Mouse (Mus musculus): ENCODE data around the gene Cald1. TPM values are rescaled to one million over a fixed set of nuclear protein-coding genes. Genes with fewer than 3 reads are reported as not detected.

The Cald1 gene
- polyA plus RNA-seq, 1 experiment from 2014 or later: 222 TPM

DNA sequence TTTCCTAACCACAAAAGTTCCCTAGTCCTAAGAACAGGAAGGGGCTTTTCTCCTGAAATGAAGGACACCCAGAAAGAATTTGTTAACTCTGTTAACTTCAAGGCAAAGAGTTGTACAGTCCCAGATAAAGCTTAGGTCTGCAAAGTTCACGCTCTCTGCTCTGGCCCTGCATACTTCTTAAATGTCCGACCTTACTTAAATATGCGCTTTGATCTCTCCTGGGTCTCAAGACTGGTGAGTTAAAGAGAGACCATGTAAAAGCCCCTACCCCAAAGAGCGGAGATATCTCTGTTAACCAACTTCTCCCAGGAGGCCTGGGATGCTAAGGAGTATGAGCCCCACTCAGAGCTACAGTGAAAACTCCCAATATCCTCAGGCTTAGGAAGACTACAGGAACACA, 119.4 kb downstream of the Cald1 start:
- H3K36me3 ChIP-seq: 0 out of 2 replicates have a peak, but pooled peaks cover 8% of the 10 kb centered on the region
- H3K4me3 ChIP-seq (replicated peaks): no peak overlapping the region
- WGBS: 65% methylated on average over 4 of the region's 4 CpGs
- peaks cover 76% of the 10 kb centered on the region for H3K4me1 ChIP-seq (replicated peaks)
- H3K27me3 ChIP-seq: no peaks in the 10 kb centered on the region
- H3K9ac ChIP-seq (replicated peaks): no peak overlapping the region
- H3K27ac ChIP-seq: no peak overlapping the region
- H3K9me3 ChIP-seq: no peaks in the 10 kb centered on the region
- no peak overlapping the region for H3K4me2 ChIP-seq
- no peak for ATAC-seq (ENCODE audit: insufficient number of reproducible peaks, insufficient read depth, low FRiP score, low TSS enrichment, low read depth)

DNA sequence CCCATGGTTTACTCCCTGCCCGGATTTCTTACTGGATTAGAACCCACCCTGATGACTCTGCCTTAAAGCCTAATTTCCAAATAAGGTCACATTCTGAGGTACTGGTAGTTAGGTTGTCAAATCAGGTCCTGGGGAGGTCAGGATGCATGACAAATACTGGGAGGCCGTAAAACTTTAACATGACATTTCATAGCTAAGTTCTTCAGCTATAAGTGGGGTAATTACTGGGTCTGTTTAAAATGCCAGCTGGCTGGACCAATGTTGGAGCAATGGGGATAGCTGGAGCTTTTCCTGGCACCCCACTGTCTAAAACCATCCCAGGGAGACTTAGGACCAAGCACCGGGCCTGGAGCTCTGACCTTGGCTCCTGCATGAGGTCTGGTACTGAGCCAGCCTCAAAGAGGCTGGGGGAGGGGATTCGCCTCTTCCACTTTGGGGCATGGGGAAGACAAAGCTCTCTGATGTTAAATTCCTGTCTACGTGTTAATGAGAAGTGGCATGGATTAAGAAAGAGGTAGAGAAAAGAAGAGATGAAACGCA, 120.9 kb downstream of the Cald1 start:
- ATAC-seq (ENCODE audit: insufficient number of reproducible peaks, insufficient read depth, low FRiP score, low TSS enrichment, low read depth): no peak
- H3K36me3 ChIP-seq: 0 out of 2 replicates have a peak, but pooled peaks cover 9% of the 10 kb centered on the region
- H3K27me3 ChIP-seq: no peaks in the 10 kb centered on the region
- no peak overlapping the region for H3K4me3 ChIP-seq (replicated peaks)
- H3K4me2 ChIP-seq: no peak overlapping the region
- peak overlapping the region; percentile 53; the same call in 1 of the 2 replicates for H3K27ac ChIP-seq
- H3K4me1 ChIP-seq (replicated peaks): peaks cover 65% of the 10 kb centered on the region
- H3K9ac ChIP-seq (replicated peaks): no peak overlapping the region
- H3K9me3 ChIP-seq: peaks cover 2% of the 10 kb centered on the region; the same call in 1 of the 2 replicates
- 56% methylated on average over 6 of the region's 6 CpGs for WGBS

DNA sequence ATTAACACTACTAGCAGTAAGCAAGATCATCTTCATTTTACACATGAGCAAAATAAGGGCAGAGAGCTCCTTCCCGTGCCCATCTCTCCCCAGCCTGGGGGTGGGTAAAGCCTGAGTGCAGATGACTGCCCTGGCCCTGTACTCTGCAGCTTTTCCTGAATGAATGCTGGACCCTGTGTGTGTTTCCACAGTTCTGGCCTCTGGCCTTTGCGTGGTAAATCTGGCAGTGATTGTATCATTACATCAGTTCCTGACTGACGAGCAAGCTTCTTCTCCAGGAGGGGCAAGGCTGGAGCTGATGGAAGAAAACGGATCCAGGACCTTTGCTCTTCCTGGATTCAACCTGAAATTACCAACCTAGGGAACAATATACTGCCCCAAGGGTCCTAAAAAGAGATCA, 122.1 kb downstream of the Cald1 start:
- no peak for ATAC-seq (ENCODE audit: insufficient number of reproducible peaks, insufficient read depth, low FRiP score, low TSS enrichment, low read depth)
- no peak overlapping the region for H3K4me3 ChIP-seq (replicated peaks)
- no peak overlapping the region for H3K27ac ChIP-seq
- no peaks in the 10 kb centered on the region for H3K27me3 ChIP-seq
- peaks cover 7% of the 10 kb centered on the region for H3K9me3 ChIP-seq
- peaks cover 65% of the 10 kb centered on the region for H3K4me1 ChIP-seq (replicated peaks)
- H3K9ac ChIP-seq (replicated peaks): no peak overlapping the region
- H3K4me2 ChIP-seq: no peak overlapping the region
- H3K36me3 ChIP-seq: peaks cover 15% of the 10 kb centered on the region; the same call in 1 of the 2 replicates
- 61% methylated on average over 4 of the region's 4 CpGs for WGBS

DNA sequence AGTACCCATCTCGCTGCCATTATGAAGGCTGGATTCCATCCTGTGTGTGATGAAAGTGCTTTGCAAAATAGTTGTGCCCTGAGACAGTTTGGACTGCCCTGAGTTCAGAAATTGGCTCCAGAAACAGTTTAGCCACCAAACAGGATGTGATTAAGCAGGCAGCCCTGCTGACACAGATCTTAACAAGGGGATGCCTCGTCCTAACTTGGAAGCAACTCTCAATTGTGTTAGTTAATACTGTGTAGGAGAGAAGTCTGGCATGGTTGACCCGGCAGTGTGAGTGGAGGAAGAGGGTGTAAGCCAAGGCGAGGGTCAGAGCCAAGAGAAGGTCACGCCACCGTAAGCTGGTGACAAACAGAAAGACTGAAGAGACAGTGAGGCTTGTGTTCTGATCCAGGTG, 123.4 kb downstream of the Cald1 start:
- no peak overlapping the region for H3K4me2 ChIP-seq
- H3K4me1 ChIP-seq (replicated peaks): peaks cover 73% of the 10 kb centered on the region
- H3K9ac ChIP-seq (replicated peaks): no peak overlapping the region
- no peak overlapping the region for H3K27ac ChIP-seq
- H3K36me3 ChIP-seq: peaks cover 11% of the 10 kb centered on the region; the same call in 1 of the 2 replicates
- H3K27me3 ChIP-seq: no peaks in the 10 kb centered on the region
- peaks cover 7% of the 10 kb centered on the region for H3K9me3 ChIP-seq
- no peak overlapping the region for H3K4me3 ChIP-seq (replicated peaks)
- no peak for ATAC-seq (ENCODE audit: insufficient number of reproducible peaks, insufficient read depth, low FRiP score, low TSS enrichment, low read depth)
- 62% methylated on average over 6 of the region's 6 CpGs for WGBS

DNA sequence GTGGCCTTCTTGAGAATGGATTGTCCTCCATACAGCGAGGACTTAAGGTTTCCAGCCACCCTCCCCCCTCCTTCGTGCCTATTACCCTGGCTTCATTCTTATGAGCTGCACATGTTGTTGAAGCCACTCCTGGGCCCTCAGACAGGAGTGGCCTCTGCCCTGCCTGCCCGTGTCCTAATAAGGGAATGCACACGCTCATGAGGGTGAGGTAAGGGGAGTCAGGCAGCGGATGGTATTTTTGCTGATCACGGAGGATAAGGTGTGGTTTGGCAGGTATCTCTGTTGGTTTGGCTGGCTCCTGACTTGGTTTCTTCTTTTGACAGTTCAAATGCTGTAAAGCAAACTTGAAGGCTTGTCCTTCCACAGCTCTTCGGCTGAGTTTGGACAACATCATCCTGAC, 124.4 kb downstream of the Cald1 start:
- 58% methylated on average over 7 of the region's 7 CpGs for WGBS
- H3K36me3 ChIP-seq: peaks cover 11% of the 10 kb centered on the region; the same call in 1 of the 2 replicates
- no peak for ATAC-seq (ENCODE audit: insufficient number of reproducible peaks, insufficient read depth, low FRiP score, low TSS enrichment, low read depth)

DNA sequence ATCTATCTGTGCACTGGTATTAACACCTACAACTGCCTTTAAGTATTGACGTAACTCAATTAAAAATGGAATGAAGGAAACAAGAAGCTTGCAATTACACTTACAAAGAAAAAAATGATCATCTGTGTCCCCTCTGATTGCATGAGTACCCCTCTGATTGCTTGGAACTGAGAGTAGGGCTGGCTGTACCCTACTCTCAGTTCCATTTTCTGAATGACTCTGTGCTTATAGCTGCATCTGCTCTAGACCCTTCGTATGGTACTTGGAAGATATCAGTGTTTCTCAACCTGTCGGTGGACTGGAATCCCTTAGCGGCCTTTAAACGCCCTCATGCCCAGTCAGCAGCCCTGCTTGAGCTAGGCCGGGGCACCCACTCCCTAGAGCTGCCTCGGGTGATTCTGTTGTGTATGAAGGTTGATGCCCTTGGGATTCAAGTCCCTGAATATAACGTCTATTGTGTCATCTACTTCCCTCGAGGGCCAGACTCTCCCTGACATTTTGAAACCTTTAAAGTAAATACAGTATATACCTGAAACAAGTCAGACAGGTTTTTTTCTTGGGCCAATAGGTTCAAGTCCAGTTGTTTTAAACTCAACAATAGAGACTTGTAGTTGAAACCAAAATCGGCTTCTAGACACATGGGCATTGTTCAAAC, 125.1 kb downstream of the Cald1 start:
- Histone ChIP-seq H3K4me2 (no peak overlapping the region), H3K4me1 (replicated peaks) (peaks cover 66% of the 10 kb centered on the region), H3K27me3 (no peaks in the 10 kb centered on the region), H3K36me3 (peaks cover 11% of the 10 kb centered on the region; the same call in 1 of the 2 replicates), H3K9ac (replicated peaks) (no peak overlapping the region), H3K27ac (no peak overlapping the region), H3K9me3 (peaks cover 7% of the 10 kb centered on the region), H3K4me3 (replicated peaks) (no peak overlapping the region)
- WGBS: 90% methylated on average over 10 of the region's 10 CpGs
- no peak for ATAC-seq (ENCODE audit: insufficient number of reproducible peaks, insufficient read depth, low FRiP score, low TSS enrichment, low read depth)

More for the DNA sequence above, 124.4 kb downstream of the Cald1 start:
- peaks cover 7% of the 10 kb centered on the region for H3K9me3 ChIP-seq
- no peaks in the 10 kb centered on the region for H3K27me3 ChIP-seq
- H3K4me1 ChIP-seq (replicated peaks): peaks cover 73% of the 10 kb centered on the region
- H3K4me2 ChIP-seq: no peak overlapping the region
- no peak overlapping the region for H3K4me3 ChIP-seq (replicated peaks)
- H3K9ac ChIP-seq (replicated peaks): no peak overlapping the region
- no peak overlapping the region for H3K27ac ChIP-seq

DNA sequence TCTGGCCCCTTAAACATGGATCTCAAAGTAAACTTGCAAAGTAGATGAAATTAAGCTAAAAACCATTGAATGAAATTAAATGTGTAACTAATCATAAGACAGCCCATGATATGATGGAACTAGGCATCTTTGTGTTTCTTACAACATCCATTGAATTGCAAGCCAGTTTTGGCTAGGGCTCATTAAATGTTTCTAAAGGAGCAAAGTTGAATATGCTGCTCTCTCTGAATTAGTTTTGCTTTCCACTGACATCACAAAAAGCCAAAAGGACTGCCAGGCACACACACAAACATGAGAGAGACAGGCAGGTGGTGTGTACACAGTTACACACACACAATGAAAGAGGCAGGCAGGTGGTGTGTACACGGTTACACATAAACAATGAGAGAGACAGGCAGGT, 127.4 kb downstream of the Cald1 start:
- no peak overlapping the region for H3K4me2 ChIP-seq
- H3K4me3 ChIP-seq (replicated peaks): no peak overlapping the region
- 76% methylated on average over 1 of the region's 1 CpGs for WGBS
- peaks cover 7% of the 10 kb centered on the region; the same call in 1 of the 2 replicates for H3K36me3 ChIP-seq
- H3K4me1 ChIP-seq (replicated peaks): peaks cover 60% of the 10 kb centered on the region
- no peak overlapping the region for H3K9ac ChIP-seq (replicated peaks)
- no peaks in the 10 kb centered on the region for H3K27me3 ChIP-seq
- no peak for ATAC-seq (ENCODE audit: insufficient number of reproducible peaks, insufficient read depth, low FRiP score, low TSS enrichment, low read depth)
- no peak overlapping the region for H3K27ac ChIP-seq
- H3K9me3 ChIP-seq: peaks cover 7% of the 10 kb centered on the region

DNA sequence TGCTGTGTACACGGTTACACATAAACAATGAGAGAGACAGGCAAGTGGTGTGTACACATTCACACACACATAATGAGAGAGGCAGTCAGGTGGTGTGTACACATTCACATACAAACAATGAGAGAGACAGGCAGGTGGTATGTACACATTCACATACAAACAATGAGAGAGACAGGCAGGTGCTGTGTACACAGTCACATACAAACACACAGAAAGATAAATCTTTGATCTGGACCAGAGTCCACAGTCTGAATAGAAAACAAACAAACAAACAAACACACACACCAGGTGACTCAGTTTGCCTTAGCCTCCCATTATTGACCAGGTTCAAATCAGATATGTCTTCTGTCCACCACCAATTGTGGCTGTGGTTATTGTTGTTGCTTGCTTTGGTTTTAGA, 127.8 kb downstream of the Cald1 start:
- Histone ChIP-seq H3K27ac (no peak overlapping the region), H3K4me2 (no peak overlapping the region), H3K9me3 (peaks cover 7% of the 10 kb centered on the region), H3K27me3 (no peaks in the 10 kb centered on the region), H3K4me3 (replicated peaks) (no peak overlapping the region), H3K4me1 (replicated peaks) (peaks cover 60% of the 10 kb centered on the region), H3K9ac (replicated peaks) (no peak overlapping the region), H3K36me3 (peaks cover 7% of the 10 kb centered on the region; the same call in 1 of the 2 replicates)
- WGBS: 74% methylated on average over 1 of the region's 1 CpGs
- ATAC-seq (ENCODE audit: insufficient number of reproducible peaks, insufficient read depth, low FRiP score, low TSS enrichment, low read depth): no peak

DNA sequence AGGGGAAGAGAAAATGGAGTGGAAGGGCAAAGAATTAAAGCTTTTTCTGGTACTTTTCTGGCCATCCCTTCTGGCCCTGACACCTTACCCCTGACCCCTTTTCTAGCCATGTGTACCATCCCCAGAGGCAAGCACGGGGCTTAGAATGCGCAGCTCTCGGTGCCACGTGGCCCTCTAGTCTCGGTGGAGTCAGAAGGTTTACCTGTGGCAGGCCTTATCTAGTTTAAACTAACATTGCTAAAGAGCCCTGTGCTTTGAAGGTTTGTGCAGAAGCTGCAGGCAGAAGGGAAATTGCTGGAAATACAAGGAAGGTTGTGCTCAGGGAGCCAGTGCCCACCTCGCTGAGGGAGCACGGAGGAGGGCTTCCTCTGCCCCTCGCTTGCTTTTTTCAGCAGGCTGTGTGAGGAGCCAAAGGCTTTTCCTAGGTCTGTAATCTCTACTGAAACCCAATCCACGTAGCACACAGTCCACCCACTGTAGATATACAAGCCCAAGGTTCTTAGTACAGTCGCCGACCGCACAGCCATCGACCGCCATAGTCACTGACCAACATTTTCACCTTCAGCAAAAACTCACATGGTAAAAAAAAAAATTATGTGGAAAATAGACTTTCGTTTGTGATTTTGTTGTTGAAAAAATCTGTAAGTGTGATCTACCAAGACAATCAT, 129.2 kb downstream of the Cald1 start:
- peaks cover 57% of the 10 kb centered on the region for H3K4me1 ChIP-seq (replicated peaks)
- H3K4me2 ChIP-seq: no peak overlapping the region
- H3K27ac ChIP-seq: no peak overlapping the region
- peaks cover 7% of the 10 kb centered on the region for H3K9me3 ChIP-seq
- 80% methylated on average over 15 of the region's 15 CpGs for WGBS
- H3K9ac ChIP-seq (replicated peaks): no peak overlapping the region
- no peak for ATAC-seq (ENCODE audit: insufficient number of reproducible peaks, insufficient read depth, low FRiP score, low TSS enrichment, low read depth)
- peaks cover 7% of the 10 kb centered on the region; the same call in 1 of the 2 replicates for H3K36me3 ChIP-seq
- H3K27me3 ChIP-seq: no peaks in the 10 kb centered on the region
- no peak overlapping the region for H3K4me3 ChIP-seq (replicated peaks)

DNA sequence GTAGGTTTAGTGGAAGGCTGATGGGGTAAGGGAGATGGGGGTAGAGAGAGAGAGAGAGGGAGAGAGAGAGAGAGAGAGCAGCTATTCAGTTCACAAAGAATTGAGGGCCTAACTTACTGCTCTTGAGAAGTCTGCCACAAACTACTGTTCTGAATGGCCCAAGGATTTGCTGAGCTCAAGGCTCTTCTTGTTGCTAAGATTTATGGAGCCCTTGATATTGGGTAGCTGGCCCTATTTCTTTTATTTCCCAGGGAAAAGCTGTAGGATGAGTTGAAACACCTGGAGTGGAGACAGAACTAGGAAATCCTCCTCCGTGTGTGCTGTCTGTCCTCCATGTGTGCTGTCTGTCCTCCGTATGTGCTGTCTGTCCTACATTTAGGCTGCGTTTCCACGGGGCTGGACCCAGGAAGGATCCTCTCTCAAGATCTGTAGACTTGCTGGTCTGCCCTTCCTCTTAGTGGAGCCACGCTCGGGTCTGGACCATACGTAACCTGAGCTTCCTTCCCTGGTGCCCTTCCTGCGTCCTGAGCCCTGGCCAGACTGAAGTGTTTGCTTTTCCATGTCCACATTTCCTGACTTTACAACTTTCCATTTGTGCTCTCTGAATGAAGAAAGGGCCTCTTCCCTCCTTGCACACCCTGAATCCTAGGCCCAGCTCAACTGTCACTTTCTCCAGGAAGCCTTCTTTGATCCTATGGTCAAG, 131.3 kb downstream of the Cald1 start:
- Histone ChIP-seq H3K9ac (replicated peaks) (no peak overlapping the region), H3K4me1 (replicated peaks) (peaks cover 53% of the 10 kb centered on the region), H3K4me3 (replicated peaks) (no peak overlapping the region), H3K36me3 (peaks cover 2% of the 10 kb centered on the region; the same call in 1 of the 2 replicates), H3K27ac (peak overlapping the region; percentile 12; the same call in 1 of the 2 replicates), H3K4me2 (no peak overlapping the region), H3K27me3 (no peaks in the 10 kb centered on the region), H3K9me3 (peaks cover 2% of the 10 kb centered on the region)
- no peak for ATAC-seq (ENCODE audit: insufficient number of reproducible peaks, insufficient read depth, low FRiP score, low TSS enrichment, low read depth)
- WGBS: 52% methylated on average over 8 of the region's 8 CpGs

DNA sequence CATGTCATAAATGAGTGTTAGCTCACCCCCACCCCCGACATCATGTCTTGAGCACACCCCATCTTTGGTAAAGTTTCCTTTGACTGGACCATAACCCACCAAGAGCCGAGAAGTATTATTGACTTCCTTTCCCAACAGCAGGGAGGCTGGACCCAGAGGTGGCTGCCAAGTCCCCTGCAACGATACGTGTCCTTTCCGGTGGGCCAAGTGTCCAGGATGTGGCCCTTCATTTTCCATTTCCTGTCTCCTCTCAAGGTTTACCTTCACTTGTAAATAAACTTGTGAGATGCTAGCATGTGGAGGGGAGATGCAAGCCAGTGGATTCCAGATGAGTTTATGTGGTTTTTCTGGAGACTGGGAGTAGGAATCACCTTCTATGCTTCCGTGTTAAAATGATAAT, 132.7 kb downstream of the Cald1 start:
- WGBS: 50% methylated on average over 6 of the region's 6 CpGs
- H3K4me1 ChIP-seq (replicated peaks): peaks cover 51% of the 10 kb centered on the region
- H3K4me3 ChIP-seq (replicated peaks): no peak overlapping the region
- no peaks in the 10 kb centered on the region for H3K9me3 ChIP-seq
- no peak overlapping the region for H3K4me2 ChIP-seq
- no peak overlapping the region for H3K27ac ChIP-seq
- H3K36me3 ChIP-seq: no peaks in the 10 kb centered on the region
- ATAC-seq (ENCODE audit: insufficient number of reproducible peaks, insufficient read depth, low FRiP score, low TSS enrichment, low read depth): no peak
- H3K27me3 ChIP-seq: no peaks in the 10 kb centered on the region
- H3K9ac ChIP-seq (replicated peaks): no peak overlapping the region
